8 mouse cellular contexts compared by ENCODE assay signal in the genomic region with DNA sequence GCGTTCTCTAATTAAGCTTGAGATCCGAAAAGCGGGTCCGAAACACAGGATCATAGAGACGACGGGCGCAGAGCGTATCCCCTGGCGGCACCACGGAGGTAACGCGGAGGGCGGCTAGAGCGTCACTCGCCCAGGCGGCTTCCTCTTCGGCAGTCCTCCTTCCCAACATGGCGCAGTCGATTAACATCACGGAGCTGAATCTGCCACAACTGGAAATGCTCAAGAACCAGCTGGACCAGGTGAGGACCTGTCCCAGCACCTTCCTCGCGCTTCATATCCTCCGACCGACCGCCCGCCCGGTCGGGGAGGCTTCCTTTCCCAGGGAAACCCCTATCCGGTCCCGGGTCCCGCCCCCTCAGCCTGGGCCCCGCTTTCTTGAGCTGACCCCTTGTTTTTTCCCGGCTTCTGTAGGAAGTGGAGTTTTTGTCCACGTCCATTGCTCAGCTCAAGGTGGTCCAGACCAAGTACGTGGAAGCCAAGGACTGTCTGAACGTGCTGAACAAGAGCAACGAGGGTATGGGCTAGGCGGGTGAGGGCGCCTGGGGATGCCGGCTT. TPM values are rescaled to one million over a fixed set of nuclear protein-coding genes. Genes with fewer than 3 reads are reported as not detected.
DNase-seq lines count a peak whose midpoint lies in the region; ATAC-seq and TF ChIP-seq lines count a peak whose summit lies in the region.

Gene Pfdn5 (plus strand): TSS at position 95 of the 555 bp plus-strand sequence.

- peaks cover 5% of the 10 kb centered on the region; the same call in 1 of the 2 replicates for H3K4me1 ChIP-seq in brown adipose tissue, adult 24 weeks (ENCODE audit: control insufficient read depth, insufficient read depth, insufficient read length, low read length)
- H3K4me1 ChIP-seq in heart, embryonic 12.5 days (replicated peaks): peaks cover 14% of the 10 kb centered on the region
- H3K4me1 ChIP-seq in kidney, embryonic 16.5 days (ENCODE audit: insufficient read depth, low read length): peaks cover 14% of the 10 kb centered on the region
- H3K4me1 ChIP-seq in liver, adult 2 months (ENCODE audit: control insufficient read depth, insufficient read depth, low read length): peaks cover 2% of the 10 kb centered on the region; the same call in 1 of the 2 replicates

- under 1% methylated on average over 40 of the region's 40 CpGs for WGBS in heart, embryonic 12.5 days
- WGBS in kidney, embryonic 16.5 days: under 1% methylated on average over 40 of the region's 40 CpGs
- under 1% methylated on average over 40 of the region's 40 CpGs for WGBS in liver, adult 2 months

- H3K36me3 ChIP-seq in heart, embryonic 12.5 days: peaks cover 60% of the 10 kb centered on the region
- peaks cover 40% of the 10 kb centered on the region for H3K36me3 ChIP-seq in kidney, embryonic 16.5 days (ENCODE audit: insufficient read depth, low read length)
- no peaks in the 10 kb centered on the region for H3K36me3 ChIP-seq in liver, adult 2 months (ENCODE audit: control insufficient read depth, insufficient read depth, low read length)

- TF ChIP-seq CTCF in liver, adult 2 months (IDR thresholded peaks at IDR 0.05; ENCODE audit: low read depth, low read length): peak; percentile 54

- H3K27ac ChIP-seq in brown adipose tissue, adult 24 weeks (replicated peaks; ENCODE audit: low read depth, low read length): peak within 1 kb of the TSS; percentile 85
- peak within 1 kb of the TSS; percentile 59 for H3K27ac ChIP-seq in heart, embryonic 12.5 days (ENCODE audit: poor library complexity, severe bottlenecking)
- peak within 1 kb of the TSS; percentile 82 for H3K27ac ChIP-seq in kidney, embryonic 16.5 days (ENCODE audit: low read length)
- H3K27ac ChIP-seq in liver, adult 2 months (replicated peaks; ENCODE audit: insufficient read depth, low read depth, low read length): peak within 1 kb of the TSS; percentile 70

- H3K4me3 ChIP-seq in brown adipose tissue, adult 24 weeks (ENCODE audit: insufficient read depth, low read depth, low read length): peak within 1 kb of the TSS; percentile 82
- peak within 1 kb of the TSS; percentile 94 for H3K4me3 ChIP-seq in heart, embryonic 12.5 days
- peak within 1 kb of the TSS; percentile 78 for H3K4me3 ChIP-seq in kidney, embryonic 16.5 days (ENCODE audit: low read length)
- H3K4me3 ChIP-seq in liver, adult 2 months (ENCODE audit: insufficient read depth, low read depth, low read length): peak within 1 kb of the TSS; percentile 87

- ATAC-seq in erythroid progenitor cell, adult 5-6 weeks (replicated peaks; ENCODE audit: low FRiP score, poor library complexity, severe bottlenecking): peak; percentile 100
- peak; percentile 92 for ATAC-seq in heart, embryonic 12.5 days (ENCODE audit: insufficient number of reproducible peaks, low FRiP score)
- peak; percentile 90 for ATAC-seq in kidney, embryonic 16.5 days (ENCODE audit: low FRiP score, low TSS enrichment)
- ATAC-seq in monocyte, adult 5-6 weeks (replicated peaks; ENCODE audit: insufficient number of reproducible peaks, low FRiP score, low TSS enrichment, poor library complexity, severe bottlenecking): peak; percentile 96

- H3K27me3 ChIP-seq in heart, embryonic 12.5 days (replicated peaks): no peaks in the 10 kb centered on the region
- no peaks in the 10 kb centered on the region for H3K27me3 ChIP-seq in kidney, embryonic 16.5 days (ENCODE audit: insufficient read depth, low read length)
- H3K27me3 ChIP-seq in liver, adult 2 months (ENCODE audit: control insufficient read depth, insufficient read depth, low read length): no peaks in the 10 kb centered on the region

- 0 out of 2 replicates have a peak, but pooled peaks have one; percentile 21 for TF ChIP-seq POLR2A in liver, adult 2 months (IDR thresholded peaks at IDR 0.05; ENCODE audit: extremely low read depth, insufficient read depth, low read length)

- peak within 1 kb of the TSS; percentile 74 for H3K4me2 ChIP-seq in heart, embryonic 12.5 days
- H3K4me2 ChIP-seq in kidney, embryonic 16.5 days (replicated peaks; ENCODE audit: low read depth, low read length): peak within 1 kb of the TSS; percentile 75

- no peaks in the 10 kb centered on the region for H3K9me3 ChIP-seq in heart, embryonic 12.5 days (replicated peaks)
- no peaks in the 10 kb centered on the region for H3K9me3 ChIP-seq in kidney, embryonic 16.5 days (ENCODE audit: low read length)

- DNase-seq in CD4-positive, CD25-positive, alpha-beta regulatory T cell, adult 2 months (ENCODE audit: low read depth, low spot score): peak; percentile 92
- peak; percentile 77 for DNase-seq in liver, adult 2 months (ENCODE audit: extremely low read depth, low read depth, low spot score)
- DNase-seq in spleen, postnatal 36 days (ENCODE audit: low spot score in 2 of 2): peak; percentile 89

- peak within 1 kb of the TSS; percentile 92 for H3K9ac ChIP-seq in heart, embryonic 12.5 days
- H3K9ac ChIP-seq in kidney, embryonic 16.5 days (replicated peaks; ENCODE audit: low read length): peak within 1 kb of the TSS; percentile 92
- peak within 1 kb of the TSS; percentile 81 for H3K9ac ChIP-seq in liver, adult 2 months (ENCODE audit: low read depth, low read length)

- no peaks in the 10 kb centered on the region; the same call in 1 of the 2 replicates for H3K79me2 ChIP-seq in liver, adult 2 months (ENCODE audit: control insufficient read depth, insufficient read depth, low read length)

RNA-seq across cellular contexts. Expression of gene Pfdn5, which starts in this region (rescaled TPM):
- 371 and 394 TPM in 2 replicates for polyA plus RNA-seq in brown adipose tissue, adult 24 weeks (2012; ENCODE audit: insufficient read depth, insufficient read length, missing spikeins)
- 121 and 130 TPM in 2 replicates for total RNA-seq in erythroid progenitor cell, adult 5-6 weeks (2015; ENCODE audit: low replicate concordance)
- 68.3 and 116 TPM in 2 replicates for total RNA-seq in erythroid progenitor cell, adult 5-6 weeks (2017; ENCODE audit: low replicate concordance)
- polyA plus RNA-seq in heart, embryonic 12.5 days (2016; fragmentation: Nextera tagmentation; extraction: Ambion mirVana): 267 and 273 TPM in 2 replicates
- polyA plus RNA-seq in kidney, embryonic 16.5 days (2015; fragmentation: Nextera tagmentation; extraction: Ambion mirVana): 376 and 377 TPM in 2 replicates
- 137 and 195 TPM in 2 replicates for total RNA-seq in liver, adult 2 months (2014; rRNA removed)
- polyA plus RNA-seq in liver, adult 2 months (2012; rRNA removed): 44.6 and 45.2 TPM in 2 replicates
- total RNA-seq in monocyte, adult 5-6 weeks (2017): 576 to 776 TPM (median 626 TPM) in 3 replicates

Comparison
In these comparisons a context has a peak if more than half of its experiments do, and no peak if none do; other contexts are left out.
1. Peak in every context shown above with its lines: DNase-seq, ATAC-seq, H3K4me3 ChIP-seq and H3K27ac ChIP-seq.